Mouse (Mus musculus) G1E (cell line): ENCODE data around the gene B130006D01Rik.

Source experiments
- CTCF ChIP-seq: IDR thresholded peaks from 2 replicates; pipeline ENCODE4 v1.5.1; 2012; ENCODE audit warnings: low read depth, low read length, inconsistent platforms, mixed read lengths
- GATA1 ChIP-seq: IDR thresholded peaks from 2 replicates; pipeline ENCODE4 v1.6.1; 2012; ENCODE audit warnings: borderline replicate concordance, low read length, inconsistent platforms, mixed read lengths
- GATA2 ChIP-seq: IDR thresholded peaks from 2 replicates; pipeline ENCODE4 v1.6.1; 2012; ENCODE audit warnings: low read depth, low read length, inconsistent platforms, borderline replicate concordance
- POLR2AphosphoS5 ChIP-seq: IDR thresholded peaks from 2 replicates; pipeline ENCODE4 v1.6.1; 2012; ENCODE audit warnings: low read depth, low read length, inconsistent platforms; ENCODE audit not compliant: insufficient replicate concordance
- TAL1 ChIP-seq: conservative IDR thresholded peaks from 2 replicates; pipeline ENCODE4 v1.6.1; 2012; ENCODE audit warnings: low read depth, low read length, inconsistent platforms, mixed read lengths

DNA sequence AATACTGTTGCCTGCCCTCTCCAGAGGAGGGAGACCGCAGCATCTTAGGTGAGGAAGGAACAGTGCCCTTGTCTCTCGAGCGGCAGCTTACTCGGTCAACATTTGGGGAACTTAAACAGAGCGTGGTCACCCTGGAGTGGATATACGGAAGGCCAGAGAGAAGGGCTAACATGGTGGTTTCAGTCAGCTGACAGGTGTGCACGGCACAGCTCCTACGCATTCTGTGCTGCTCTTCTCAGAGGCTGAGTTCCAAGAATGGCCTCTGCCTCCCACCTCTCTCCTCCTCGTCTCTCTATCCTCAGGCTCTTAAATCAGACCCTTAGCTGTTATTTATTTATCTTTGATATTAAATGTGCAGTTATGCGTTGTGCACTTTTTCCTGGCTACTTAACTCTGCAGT lies 41.9 kb downstream of the B130006D01Rik start:
- TF ChIP-seq CTCF (no peak), GATA1 (no peak), TAL1 (no peak), GATA2 (no peak), POLR2AphosphoS5 (no peak)
